Mouse (Mus musculus) CH12.LX (cell line): ENCODE results near the gene Gm27027.

Experiments
- CHD2 ChIP-seq: IDR thresholded peaks from 2 replicates; pipeline ENCODE4 v1.6.1; 2011; ENCODE audit warnings: low read length, improper control_type of control experiment
- CTCF ChIP-seq, 2 experiments: IDR thresholded peaks in 1 of 2; conservative IDR thresholded peaks in 1 of 2; 2 replicates each; pipeline ENCODE4 v1.5.1; 2011 to 2012; ENCODE audit warnings: low read depth in 2 of 2, low read length in 2 of 2, improper control_type of control experiment in 1 of 2, inconsistent platforms in 1 of 2, mild to moderate bottlenecking in 1 of 2, moderate library complexity in 1 of 2
- EP300 ChIP-seq: IDR thresholded peaks from 2 replicates; pipeline ENCODE4 v1.6.1; 2011; ENCODE audit warnings: low read length, improper control_type of control experiment
- GABPA ChIP-seq: IDR thresholded peaks from 2 replicates; pipeline ENCODE4 v1.6.1; 2012; ENCODE audit warnings: low read depth, low read length, improper control_type of control experiment, inconsistent platforms; ENCODE audit not compliant: insufficient replicate concordance
- HCFC1 ChIP-seq: IDR thresholded peaks from 2 replicates; pipeline ENCODE4 v1.6.1; 2012; ENCODE audit warnings: low read depth, mild to moderate bottlenecking, inconsistent platforms, low read length, improper control_type of control experiment
- MAFK ChIP-seq: IDR thresholded peaks from 2 replicates; pipeline ENCODE4 v1.6.1; 2011; ENCODE audit warnings: low read length, improper control_type of control experiment; ENCODE audit not compliant: insufficient replicate concordance
- MAX ChIP-seq: IDR thresholded peaks from 2 replicates; pipeline ENCODE4 v1.6.1; 2011; ENCODE audit warnings: low read length, improper control_type of control experiment
- MAZ ChIP-seq: IDR thresholded peaks from 2 replicates; pipeline ENCODE4 v1.6.1; 2012; ENCODE audit warnings: low read depth, mild to moderate bottlenecking, inconsistent platforms, low read length, improper control_type of control experiment, moderate library complexity
- MEF2A ChIP-seq: IDR thresholded peaks from 2 replicates; pipeline ENCODE4 v1.6.1; 2014; ENCODE audit warnings: low read depth, mild to moderate bottlenecking, inconsistent platforms, low read length, improper control_type of control experiment, borderline replicate concordance
- MYC ChIP-seq: IDR thresholded peaks from 2 replicates; pipeline ENCODE4 v1.6.1; 2011; ENCODE audit warnings: low read depth, mild to moderate bottlenecking, improper control_type of control experiment, low read length
- POLR2A ChIP-seq: IDR thresholded peaks from 2 replicates; pipeline ENCODE4 v1.6.1; 2011; ENCODE audit warnings: low read depth, mild to moderate bottlenecking, improper control_type of control experiment, low read length
- TBP ChIP-seq: conservative IDR thresholded peaks from 2 replicates; pipeline ENCODE4 v1.6.1; 2011; ENCODE audit warnings: low read depth, low read length, improper control_type of control experiment
- USF1 ChIP-seq: IDR thresholded peaks from 2 replicates; pipeline ENCODE4 v1.6.1; 2014; ENCODE audit warnings: low read depth, mild to moderate bottlenecking, inconsistent platforms, low read length, improper control_type of control experiment

DNA sequence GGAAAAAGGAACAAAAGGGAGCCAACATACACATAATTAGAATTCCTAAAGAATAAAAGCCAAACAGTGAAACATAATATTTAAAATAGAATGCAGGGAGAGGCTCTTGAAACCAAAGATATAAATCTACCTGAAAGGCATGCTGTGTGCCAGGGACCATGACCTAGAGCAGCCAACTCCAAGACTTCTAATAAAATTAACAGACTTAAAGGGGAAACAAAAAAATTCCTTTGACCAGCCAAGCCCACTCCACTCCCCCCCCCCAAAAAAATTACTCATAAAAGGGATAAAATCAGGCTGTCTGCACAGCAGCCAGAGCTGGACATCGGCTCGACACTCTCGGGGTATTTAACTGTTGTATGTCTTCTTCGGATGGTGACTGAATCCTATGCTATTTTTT lies 51.3 kb downstream of the Gm27027 start:
- TF ChIP-seq CTCF (conservative IDR thresholded peaks at IDR 0.05 in 1 of 2, IDR thresholded peaks at IDR 0.05 in 1 of 2; ENCODE audit: low read depth in 2 of 2, low read length in 2 of 2) (no peak), TBP (no peak), POLR2A (no peak), HCFC1 (no peak), GABPA (no peak), MEF2A (no peak), MAFK (no peak), MYC (no peak), USF1 (no peak), CHD2 (no peak), MAZ (no peak), EP300 (no peak), MAX (no peak)
